Mouse (Mus musculus): ENCODE data around the gene Krt77.

The Krt77 gene

GRCm38 (mm10) chr15:101869431-101869830, at the start of gene Krt77:
Gene Krt77, minus strand, starts transcription at chr15:101869705.
- Histone ChIP-seq H3K9me3 (ENCODE audit: low read length) (no peaks in the 10 kb centered on the region), H3K4me1 (replicated peaks; ENCODE audit: low read depth, low read length) (no peaks in the 10 kb centered on the region), H3K36me3 (ENCODE audit: insufficient read depth, low read length) (no peaks in the 10 kb centered on the region), H3K27me3 (ENCODE audit: insufficient read depth, low read length) (peaks cover 48% of the 10 kb centered on the region), H3K4me3 (replicated peaks; ENCODE audit: low read length) (no peak within 1 kb of the TSS)
- TF ChIP-seq NANOG (IDR thresholded peaks at IDR 0.05; ENCODE audit: borderline replicate concordance, low read length) (no peak), CTCF (conservative IDR thresholded peaks at IDR 0.05; ENCODE audit: low read length) (no peak), POU5F1 (IDR thresholded peaks at IDR 0.05; ENCODE audit: borderline replicate concordance, low read length) (no peak)

GRCm38 (mm10) chr15:101916072-101916471, 46.6 kb upstream of the Krt77 start:
- Histone ChIP-seq H3K27me3 (ENCODE audit: insufficient read depth, low read length) (peaks cover 28% of the 10 kb centered on the region), H3K9me3 (ENCODE audit: low read length) (no peaks in the 10 kb centered on the region), H3K4me1 (replicated peaks; ENCODE audit: low read depth, low read length) (peaks cover 4% of the 10 kb centered on the region; the same call in 1 of the 2 replicates), H3K36me3 (ENCODE audit: insufficient read depth, low read length) (no peaks in the 10 kb centered on the region), H3K4me3 (replicated peaks; ENCODE audit: low read length) (no peak overlapping the region)
- TF ChIP-seq CTCF (conservative IDR thresholded peaks at IDR 0.05; ENCODE audit: low read length): no peak
- TF ChIP-seq NANOG (IDR thresholded peaks at IDR 0.05; ENCODE audit: borderline replicate concordance, low read length): no peak
- no peak for TF ChIP-seq POU5F1 (IDR thresholded peaks at IDR 0.05; ENCODE audit: borderline replicate concordance, low read length)

- 0 out of 2 replicates have a peak, but pooled peaks cover 6% of the 10 kb centered on the region for H3K27me3 ChIP-seq (ENCODE audit: insufficient read depth, low read length)
- H3K36me3 ChIP-seq (ENCODE audit: insufficient read depth, low read length): no peaks in the 10 kb centered on the region
- TF ChIP-seq NANOG (IDR thresholded peaks at IDR 0.05; ENCODE audit: borderline replicate concordance, low read length) (no peak), POU5F1 (IDR thresholded peaks at IDR 0.05; ENCODE audit: borderline replicate concordance, low read length) (no peak), CTCF (conservative IDR thresholded peaks at IDR 0.05; ENCODE audit: low read length) (no peak)
- 0 out of 2 replicates have a peak, but pooled peaks cover 5% of the 10 kb centered on the region for H3K9me3 ChIP-seq (ENCODE audit: low read length)
- no peak overlapping the region for H3K4me3 ChIP-seq (replicated peaks; ENCODE audit: low read length)
- no peaks in the 10 kb centered on the region for H3K4me1 ChIP-seq (replicated peaks; ENCODE audit: low read depth, low read length)
Measured at GRCm38 (mm10) chr15:101904849-101905248, 35.3 kb upstream of the Krt77 start.

- no peak for TF ChIP-seq POU5F1 (IDR thresholded peaks at IDR 0.05; ENCODE audit: borderline replicate concordance, low read length)
- no peak; the same call in 1 of the 2 replicates for TF ChIP-seq CTCF (conservative IDR thresholded peaks at IDR 0.05; ENCODE audit: low read length)
- TF ChIP-seq NANOG (IDR thresholded peaks at IDR 0.05; ENCODE audit: borderline replicate concordance, low read length): no peak
- Histone ChIP-seq H3K9me3 (ENCODE audit: low read length) (0 out of 2 replicates have a peak, but pooled peaks cover 5% of the 10 kb centered on the region), H3K4me3 (replicated peaks; ENCODE audit: low read length) (no peak overlapping the region), H3K27me3 (ENCODE audit: insufficient read depth, low read length) (0 out of 2 replicates have a peak, but pooled peaks cover 3% of the 10 kb centered on the region), H3K4me1 (replicated peaks; ENCODE audit: low read depth, low read length) (no peaks in the 10 kb centered on the region), H3K36me3 (ENCODE audit: insufficient read depth, low read length) (no peaks in the 10 kb centered on the region)
Measured at GRCm38 (mm10) chr15:101902171-101903149, 33.0 kb upstream of the Krt77 start.

GRCm38 (mm10) chr15:101895216-101895615, 25.7 kb upstream of the Krt77 start:
- no peaks in the 10 kb centered on the region for H3K36me3 ChIP-seq (ENCODE audit: insufficient read depth, low read length)
- no peaks in the 10 kb centered on the region for H3K4me1 ChIP-seq (replicated peaks; ENCODE audit: low read depth, low read length)
- no peaks in the 10 kb centered on the region for H3K9me3 ChIP-seq (ENCODE audit: low read length)
- no peak for TF ChIP-seq NANOG (IDR thresholded peaks at IDR 0.05; ENCODE audit: borderline replicate concordance, low read length)
- no peak for TF ChIP-seq CTCF (conservative IDR thresholded peaks at IDR 0.05; ENCODE audit: low read length)
- no peak for TF ChIP-seq POU5F1 (IDR thresholded peaks at IDR 0.05; ENCODE audit: borderline replicate concordance, low read length)
- peaks cover 15% of the 10 kb centered on the region; the same call in 1 of the 2 replicates for H3K27me3 ChIP-seq (ENCODE audit: insufficient read depth, low read length)
- no peak overlapping the region for H3K4me3 ChIP-seq (replicated peaks; ENCODE audit: low read length)

- H3K4me3 ChIP-seq (replicated peaks; ENCODE audit: low read length): no peak within 1 kb of the TSS
- no peaks in the 10 kb centered on the region for H3K9me3 ChIP-seq (ENCODE audit: low read length)
- no peaks in the 10 kb centered on the region for H3K4me1 ChIP-seq (replicated peaks; ENCODE audit: low read depth, low read length)
- H3K36me3 ChIP-seq (ENCODE audit: insufficient read depth, low read length): no peaks in the 10 kb centered on the region
- no peak for TF ChIP-seq POU5F1 (IDR thresholded peaks at IDR 0.05; ENCODE audit: borderline replicate concordance, low read length)
- no peak for TF ChIP-seq CTCF (conservative IDR thresholded peaks at IDR 0.05; ENCODE audit: low read length)
- TF ChIP-seq NANOG (IDR thresholded peaks at IDR 0.05; ENCODE audit: borderline replicate concordance, low read length): no peak
- H3K27me3 ChIP-seq (ENCODE audit: insufficient read depth, low read length): peaks cover 28% of the 10 kb centered on the region
Measured at GRCm38 (mm10) chr15:101892820-101893219, 23.3 kb upstream of the Krt77 start, which contains the start of gene Krt76. Gene Krt76, minus strand, starts transcription at chr15:101892920.

- no peaks in the 10 kb centered on the region for H3K36me3 ChIP-seq (ENCODE audit: insufficient read depth, low read length)
- no peaks in the 10 kb centered on the region for H3K4me1 ChIP-seq (replicated peaks; ENCODE audit: low read depth, low read length)
- H3K4me3 ChIP-seq (replicated peaks; ENCODE audit: low read length): no peak overlapping the region
- H3K9me3 ChIP-seq (ENCODE audit: low read length): no peaks in the 10 kb centered on the region
- H3K27me3 ChIP-seq (ENCODE audit: insufficient read depth, low read length): peaks cover 13% of the 10 kb centered on the region; the same call in 1 of the 2 replicates
- TF ChIP-seq NANOG (IDR thresholded peaks at IDR 0.05; ENCODE audit: borderline replicate concordance, low read length) (no peak), POU5F1 (IDR thresholded peaks at IDR 0.05; ENCODE audit: borderline replicate concordance, low read length) (no peak), CTCF (conservative IDR thresholded peaks at IDR 0.05; ENCODE audit: low read length) (no peak)
Measured at GRCm38 (mm10) chr15:101879776-101880175, 10.3 kb upstream of the Krt77 start.

- Histone ChIP-seq H3K27me3 (ENCODE audit: insufficient read depth, low read length) (peaks cover 17% of the 10 kb centered on the region), H3K9me3 (ENCODE audit: low read length) (no peaks in the 10 kb centered on the region), H3K4me1 (replicated peaks; ENCODE audit: low read depth, low read length) (no peaks in the 10 kb centered on the region), H3K36me3 (ENCODE audit: insufficient read depth, low read length) (no peaks in the 10 kb centered on the region), H3K4me3 (replicated peaks; ENCODE audit: low read length) (no peak overlapping the region)
- TF ChIP-seq CTCF (conservative IDR thresholded peaks at IDR 0.05; ENCODE audit: low read length) (no peak), NANOG (IDR thresholded peaks at IDR 0.05; ENCODE audit: borderline replicate concordance, low read length) (no peak), POU5F1 (IDR thresholded peaks at IDR 0.05; ENCODE audit: borderline replicate concordance, low read length) (no peak)
Measured at GRCm38 (mm10) chr15:101878041-101878440, 8.5 kb upstream of the Krt77 start.
